Mouse (Mus musculus) Muller cell, postnatal 12 days (primary cell): ENCODE data around the gene Zkscan4.
"Not testable (repeated sequence)": the region's sequence is repeated elsewhere in the genome, so short reads cannot be mapped to it uniquely, and the experiment has no call there.

Experiments used
- DNase-seq: peaks from one replicate; pipeline ENCODE4 v3.0.0-alpha.2; 2015; ENCODE audit errors: inconsistent ontology term

Zkscan4 gene

DNA sequence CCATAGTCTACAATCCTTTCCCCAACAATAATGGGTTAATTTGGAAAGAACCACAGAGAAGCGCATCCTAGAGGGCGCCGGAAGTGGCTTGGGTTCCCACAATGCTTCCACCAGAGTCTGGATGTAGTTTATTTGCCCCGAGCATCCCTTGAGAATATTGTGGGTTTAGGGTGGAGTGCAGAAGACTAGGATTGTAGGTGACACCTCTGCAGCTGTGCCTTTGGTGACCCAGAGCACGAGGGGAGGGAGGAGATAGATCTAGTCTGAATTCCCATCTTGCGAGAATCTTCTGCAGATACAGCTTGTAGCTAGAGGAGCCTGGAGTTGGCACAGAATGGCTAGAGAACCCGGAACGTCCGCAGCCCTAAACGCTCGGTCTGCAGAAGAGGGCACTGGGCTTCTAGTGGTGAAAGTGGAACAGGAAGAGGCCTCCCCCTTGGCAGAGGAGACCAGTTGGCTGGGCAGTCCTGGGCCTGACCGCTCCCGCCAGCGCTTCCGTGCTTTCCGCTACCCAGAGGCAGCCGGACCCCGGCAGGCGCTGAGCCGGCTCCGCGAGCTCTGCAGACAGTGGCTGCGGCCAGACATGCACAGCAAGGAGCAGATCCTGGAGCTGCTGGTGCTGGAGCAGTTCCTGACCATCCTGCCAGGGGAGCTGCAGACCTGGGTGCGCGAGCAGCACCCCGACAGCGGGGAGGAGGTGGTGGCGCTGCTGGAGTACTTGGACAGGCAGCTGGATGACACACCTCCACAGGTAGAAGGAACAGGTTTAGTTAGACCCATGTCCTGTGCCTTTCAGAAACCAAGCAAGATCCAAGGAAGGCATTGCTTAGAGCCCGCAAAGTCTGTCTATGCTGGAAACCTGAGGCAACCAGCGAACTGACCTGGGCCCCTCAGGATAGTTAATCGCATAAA lies at the start of gene Zkscan4, which contains the start of gene Gm10065:
Gene Zkscan4 (plus strand): TSS at position 149 of the 912 bp plus-strand sequence.
Gene Gm10065 (minus strand): TSS at position 683 of the 912 bp plus-strand sequence.
- peak; percentile 78 for DNase-seq

DNA sequence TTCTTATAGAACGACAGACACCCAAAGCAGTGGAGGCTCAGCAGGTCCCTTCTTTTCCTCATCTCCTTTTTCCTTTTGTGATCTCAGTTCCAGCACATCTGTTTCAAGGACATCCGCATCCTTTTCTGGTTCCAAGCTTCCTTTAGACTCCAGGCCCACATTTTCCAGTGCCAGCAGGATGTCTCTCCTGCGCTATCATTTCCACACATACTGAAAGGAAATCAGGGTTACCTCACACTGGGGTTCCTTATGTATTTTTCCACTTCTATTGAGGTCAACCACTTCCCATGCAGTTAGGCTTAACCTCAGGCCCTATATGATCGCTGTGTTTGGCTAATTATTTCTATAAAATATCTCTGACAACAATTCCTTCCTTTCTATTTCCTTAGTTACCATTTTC lies 43.2 kb upstream of the Zkscan4 start:
- DNase-seq, result no peak

DNA sequence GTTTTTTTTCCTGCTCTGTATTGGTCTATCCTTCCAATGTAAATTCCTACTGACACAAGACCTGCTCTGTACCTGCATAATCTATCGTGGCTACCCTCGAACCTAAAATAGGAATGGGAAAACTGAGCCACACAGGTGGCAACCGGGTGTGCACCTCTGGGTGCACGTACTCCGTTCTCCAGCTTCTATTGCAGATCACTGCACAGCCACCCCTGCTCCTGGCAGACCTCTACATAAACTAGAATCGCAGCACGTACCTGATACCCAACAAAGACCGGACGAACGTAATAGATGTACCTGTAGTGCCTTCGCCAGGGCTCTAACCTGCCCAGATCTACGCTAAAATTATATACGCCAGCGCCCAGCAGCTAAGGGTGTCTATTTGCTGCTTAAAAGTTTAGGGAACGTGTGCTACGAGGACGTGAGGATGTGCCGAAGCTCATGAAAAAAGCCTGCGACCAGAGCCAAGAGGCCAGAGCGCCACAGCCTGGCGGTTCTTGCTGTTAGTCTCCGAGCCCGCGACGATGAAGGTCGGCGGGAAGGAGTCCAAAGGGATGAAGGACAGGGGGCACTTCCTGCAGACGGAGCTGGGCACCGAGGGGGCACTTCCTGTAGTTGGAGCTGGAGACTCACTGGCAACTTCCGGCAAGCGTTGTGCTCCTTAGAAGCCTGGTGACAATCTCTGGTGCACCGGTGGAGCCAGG lies 38.1 kb upstream of the Zkscan4 start, which contains the start of gene Pgbd1:
Gene Pgbd1 (minus strand): TSS at position 556 of the 704 bp plus-strand sequence.
- peak; percentile 71 for DNase-seq

DNA sequence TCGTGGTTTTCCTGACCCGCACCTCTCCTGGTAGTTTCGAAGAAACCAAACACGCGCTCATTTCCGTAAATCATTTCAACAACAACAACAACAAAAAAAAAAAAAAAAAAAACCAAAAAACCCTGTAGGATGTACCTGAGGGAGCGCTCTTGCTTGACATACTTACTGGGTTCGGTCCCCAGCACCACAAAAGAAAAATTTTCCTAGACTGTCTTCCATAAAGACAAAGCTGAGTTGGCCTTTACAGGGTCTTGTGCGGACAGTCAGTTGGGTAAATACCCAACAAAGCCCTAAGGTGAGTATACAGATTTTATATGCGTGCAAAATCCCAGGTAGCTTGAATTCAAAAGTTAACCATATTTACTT lies 37.5 kb upstream of the Zkscan4 start:
- DNase-seq, result no peak

DNA sequence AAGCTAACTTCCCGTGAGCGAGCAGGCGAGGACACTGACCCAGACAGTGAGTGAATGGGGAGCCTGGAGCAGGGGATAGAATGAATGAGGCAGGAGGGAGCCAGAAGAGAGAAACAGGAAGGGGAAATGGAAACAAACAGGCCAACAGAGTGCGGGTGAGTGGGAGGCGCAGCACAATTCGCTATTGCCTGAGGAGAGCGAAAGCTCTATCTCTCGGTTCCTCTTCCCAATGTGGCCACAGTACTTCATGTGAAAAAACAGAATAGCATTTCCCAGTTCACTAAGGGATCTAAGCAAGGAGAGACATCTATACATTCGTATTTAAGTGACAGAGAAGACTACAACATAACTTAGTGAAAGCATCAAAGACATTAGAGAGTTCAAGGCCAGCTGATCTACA lies 31.9 kb upstream of the Zkscan4 start:
- DNase-seq, result no peak

DNA sequence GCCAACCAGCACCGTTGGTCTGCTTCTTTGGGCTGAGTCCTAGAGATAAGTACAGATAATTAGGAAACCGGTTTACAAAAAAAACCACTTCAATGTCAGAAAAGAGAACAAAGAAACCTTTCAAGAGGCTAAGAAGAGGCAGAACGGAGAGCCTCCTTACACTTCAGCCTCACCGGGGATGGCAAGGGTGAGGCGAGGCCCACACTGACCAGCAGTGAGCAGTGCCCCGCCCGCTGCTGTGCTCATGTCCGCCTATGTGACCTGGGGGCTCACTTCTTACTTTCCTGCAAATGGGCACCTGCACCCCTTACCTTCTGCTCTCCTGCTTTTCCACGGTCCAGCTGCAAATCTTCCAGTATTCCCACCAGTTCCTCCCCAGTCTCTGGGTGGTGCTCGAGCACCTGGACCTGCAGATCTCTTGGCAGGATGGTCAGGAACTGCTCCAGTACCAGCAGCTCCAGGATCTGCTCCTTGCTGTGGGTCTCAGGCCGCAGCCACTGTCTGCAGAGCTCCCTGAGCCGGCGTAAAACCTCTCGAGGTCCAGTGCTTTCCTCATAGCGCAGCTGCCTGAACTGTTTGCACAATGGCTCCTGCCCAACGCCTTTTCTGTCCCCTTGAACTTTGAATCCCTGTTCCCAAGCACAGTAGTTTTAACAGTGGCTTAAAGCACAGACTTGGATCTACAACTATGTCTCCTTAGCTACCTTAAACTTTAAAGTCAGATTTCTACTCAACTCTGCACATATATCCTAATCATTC lies 30.7 kb upstream of the Zkscan4 start:
- no peak for DNase-seq

DNA sequence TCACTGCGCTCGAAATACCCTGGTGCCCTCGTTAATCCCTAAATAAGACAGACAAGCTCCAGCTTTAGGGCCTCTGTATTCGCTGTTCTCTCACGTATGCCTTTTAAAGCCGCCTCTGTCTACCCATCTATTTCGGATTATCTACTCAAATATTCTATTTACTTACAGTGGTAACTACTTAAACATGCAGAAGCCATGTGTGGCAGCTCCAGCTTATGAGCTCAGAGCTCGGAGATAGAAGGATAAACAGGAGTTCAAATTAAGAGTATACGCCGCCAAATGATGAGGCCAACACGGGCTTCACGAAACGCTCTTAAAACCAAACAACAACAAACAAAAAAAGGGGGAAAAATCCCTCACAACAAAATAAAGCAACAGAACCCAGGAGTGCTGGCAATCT lies 25.7 kb upstream of the Zkscan4 start:
- peak; percentile 62 for DNase-seq

DNA sequence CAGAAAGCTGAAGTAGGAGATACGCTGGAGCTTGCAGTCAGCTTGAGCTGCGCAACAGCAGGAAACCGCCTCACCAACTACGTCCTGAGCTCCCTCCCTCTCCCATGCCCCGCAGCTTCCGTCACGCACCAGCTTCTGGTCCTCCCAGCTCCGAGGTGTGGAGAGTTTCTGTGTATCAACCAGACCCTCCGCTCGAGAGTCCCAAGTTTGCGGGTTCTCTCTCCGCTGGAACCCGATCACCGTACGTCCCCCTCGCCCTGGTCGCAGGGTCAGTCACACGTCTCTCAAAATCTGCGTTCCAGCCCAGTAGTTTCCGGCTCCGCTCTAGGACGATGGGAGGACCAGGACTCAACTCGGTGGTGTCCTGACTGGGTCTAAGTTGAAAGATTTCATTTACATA lies 25.3 kb upstream of the Zkscan4 start, which contains the start of gene Zscan26:
Gene Zscan26 (minus strand): TSS at position 282 of the 400 bp plus-strand sequence.
- DNase-seq, result peak; percentile 90

DNA sequence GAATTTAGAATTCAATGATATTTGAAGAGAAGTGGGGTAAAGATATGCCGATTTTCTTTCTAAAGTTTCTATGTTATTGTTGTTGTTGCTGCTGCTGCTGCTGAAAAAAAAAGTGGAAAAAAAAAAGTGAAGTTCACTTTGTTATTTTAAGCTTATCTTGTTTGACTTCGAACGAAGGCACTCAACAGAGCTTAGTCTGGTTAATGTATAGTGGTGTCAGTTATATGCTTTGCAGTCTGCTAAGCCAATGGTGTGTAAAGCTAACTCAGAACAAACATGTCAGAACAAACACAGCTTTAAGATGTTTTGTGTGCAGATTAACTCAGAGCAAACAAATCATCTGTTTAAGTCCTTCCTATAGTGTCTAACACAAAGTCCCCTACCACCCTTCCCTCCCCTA lies 24.6 kb upstream of the Zkscan4 start:
- DNase-seq, result no peak

DNA sequence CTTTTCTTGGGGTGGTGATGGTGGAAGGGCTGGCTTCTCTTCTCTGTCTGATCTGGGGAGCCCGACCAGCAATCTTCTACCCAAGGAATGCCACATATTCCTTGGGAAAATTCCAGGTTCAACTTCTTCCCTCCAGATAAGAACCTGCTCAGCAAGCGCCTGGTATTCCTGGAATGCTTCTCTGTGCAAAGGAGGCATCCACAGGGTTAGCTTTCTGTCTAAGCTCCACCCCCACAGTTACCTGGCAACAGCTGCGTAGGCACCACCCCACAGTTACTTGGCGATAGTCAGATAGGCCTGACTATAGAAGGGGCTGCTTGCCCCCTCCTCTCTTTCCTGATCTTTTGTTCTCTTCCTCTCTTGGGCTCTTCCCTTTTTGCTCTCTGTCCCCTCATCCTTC lies 22.4 kb upstream of the Zkscan4 start:
- DNase-seq, result no peak

DNA sequence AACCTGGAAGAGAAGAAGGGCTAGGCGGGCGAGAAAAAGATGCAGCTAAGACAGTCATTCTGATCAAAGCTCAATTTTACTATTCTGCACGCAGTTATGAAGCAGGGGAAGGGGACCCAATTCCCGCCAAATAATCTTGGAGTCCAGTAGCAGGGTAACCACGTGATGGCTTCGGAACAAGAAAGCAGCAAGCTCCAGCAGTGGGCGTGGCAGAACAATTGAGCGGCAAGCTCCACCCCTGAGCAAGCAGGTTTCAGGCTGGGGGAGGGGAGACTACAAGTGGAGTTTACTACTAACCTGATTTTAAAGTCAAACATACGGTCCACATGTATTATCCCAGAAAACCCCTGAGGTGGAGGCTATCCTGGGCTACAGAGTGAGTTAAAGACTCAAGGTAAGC lies 16.2 kb upstream of the Zkscan4 start:
- not testable (repeated sequence) for DNase-seq

DNA sequence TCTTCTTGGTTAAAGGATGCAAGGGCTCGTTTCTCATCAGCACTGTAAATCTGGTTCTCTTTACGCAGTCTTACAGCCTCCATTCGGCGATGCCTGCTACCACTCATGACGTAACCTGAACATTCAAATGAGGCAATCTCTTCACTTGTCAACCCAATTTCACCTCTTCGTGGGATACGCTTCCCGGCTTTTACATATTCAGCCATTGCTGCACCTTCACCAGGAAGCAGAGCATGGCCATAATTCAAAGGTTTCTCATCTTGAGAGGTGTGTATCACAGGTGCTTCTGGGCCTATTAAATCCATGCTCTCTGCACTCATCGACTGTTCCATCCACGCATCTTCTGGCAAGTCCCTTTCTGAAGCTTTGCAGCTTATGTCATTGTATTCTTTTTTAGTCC lies 11.4 kb upstream of the Zkscan4 start:
- DNase-seq, result no peak

DNA sequence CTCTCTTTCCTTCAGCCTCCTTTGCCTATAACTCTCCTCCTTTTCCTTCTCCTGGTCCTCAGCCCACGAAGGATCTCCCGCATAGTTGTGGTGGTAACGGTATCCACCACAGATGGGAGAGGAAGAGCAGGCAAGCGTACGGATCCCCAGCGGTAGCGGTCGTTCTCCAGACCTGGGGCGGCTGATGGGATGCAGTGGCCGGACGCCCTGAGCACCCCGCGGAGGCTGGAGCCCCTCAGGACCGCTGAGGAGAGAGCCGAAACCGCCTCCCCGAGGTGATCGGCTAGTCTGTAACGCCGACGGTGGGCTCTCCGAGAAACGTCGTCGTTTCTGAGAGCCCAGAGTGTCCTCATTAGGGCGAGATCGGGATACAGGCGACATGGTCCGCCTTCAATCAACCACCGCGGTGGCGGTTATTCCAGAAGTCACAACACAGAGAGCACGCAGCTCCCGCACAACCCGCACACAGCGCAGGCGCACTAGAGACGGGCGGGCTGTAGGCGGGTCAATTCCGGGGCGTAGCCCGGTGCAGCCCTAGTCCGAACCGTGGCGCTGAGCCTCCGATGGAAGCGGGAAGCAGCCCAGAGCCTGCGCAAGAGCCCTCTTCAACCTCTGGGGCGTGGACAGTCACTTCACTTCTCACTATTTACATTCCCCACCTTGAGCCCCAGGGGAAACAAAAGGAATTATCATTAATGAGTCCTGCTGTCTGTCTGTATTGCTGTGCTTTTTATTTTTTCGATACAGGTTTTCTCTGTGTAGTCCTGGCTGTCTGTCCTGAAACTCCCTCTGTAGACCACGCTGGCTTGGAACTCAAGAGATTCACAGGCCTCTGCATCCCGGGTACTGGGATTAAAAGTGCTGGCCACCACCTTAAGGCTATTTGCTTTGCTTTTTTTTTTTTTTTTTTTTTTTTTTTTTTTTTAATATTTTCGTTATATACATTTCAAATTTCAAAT lies 10.4 kb upstream of the Zkscan4 start, which contains the start of gene Nkapl:
Gene Nkapl (minus strand): TSS at position 449 of the 959 bp plus-strand sequence.
- peak; percentile 86 for DNase-seq

DNA sequence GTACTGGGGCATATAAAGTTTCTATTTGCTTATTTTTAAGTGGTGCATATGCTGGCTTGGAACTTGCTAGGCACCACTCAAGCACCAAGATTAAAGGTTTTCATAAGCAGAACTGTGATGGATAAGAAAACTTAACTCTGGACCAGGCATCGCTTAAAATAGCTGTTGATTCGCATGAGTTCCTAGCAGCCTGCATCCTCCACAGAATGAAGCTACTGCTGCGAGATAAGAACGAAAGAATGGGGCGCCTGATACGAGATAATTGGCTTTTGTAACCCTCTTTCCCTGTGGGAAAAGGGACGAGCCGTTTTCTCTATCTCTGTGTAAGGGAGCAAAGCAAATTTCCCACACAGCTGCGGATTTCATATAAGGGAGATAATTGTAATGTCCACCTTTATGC lies 9.6 kb upstream of the Zkscan4 start:
- no peak for DNase-seq

DNA sequence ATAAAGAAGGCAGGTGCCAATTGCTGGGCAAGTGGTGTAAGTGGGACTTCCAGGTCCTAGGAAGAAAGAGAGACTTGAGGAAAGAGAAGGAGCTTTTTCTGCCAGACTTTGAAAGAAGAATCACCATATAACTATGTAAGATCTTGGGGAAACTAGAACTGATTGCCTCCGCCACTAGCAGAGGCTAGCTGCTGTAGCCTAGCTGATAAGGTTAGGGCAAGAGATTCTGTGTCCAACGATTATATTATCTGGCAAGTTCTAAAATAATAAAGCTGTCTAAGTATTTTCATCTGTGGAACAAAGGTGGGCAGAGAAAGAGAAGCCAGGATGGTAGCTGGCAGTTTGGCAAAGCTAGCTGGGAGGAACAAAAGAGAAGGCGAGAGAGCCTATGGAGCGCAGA lies 6.3 kb upstream of the Zkscan4 start:
- no peak for DNase-seq

DNA sequence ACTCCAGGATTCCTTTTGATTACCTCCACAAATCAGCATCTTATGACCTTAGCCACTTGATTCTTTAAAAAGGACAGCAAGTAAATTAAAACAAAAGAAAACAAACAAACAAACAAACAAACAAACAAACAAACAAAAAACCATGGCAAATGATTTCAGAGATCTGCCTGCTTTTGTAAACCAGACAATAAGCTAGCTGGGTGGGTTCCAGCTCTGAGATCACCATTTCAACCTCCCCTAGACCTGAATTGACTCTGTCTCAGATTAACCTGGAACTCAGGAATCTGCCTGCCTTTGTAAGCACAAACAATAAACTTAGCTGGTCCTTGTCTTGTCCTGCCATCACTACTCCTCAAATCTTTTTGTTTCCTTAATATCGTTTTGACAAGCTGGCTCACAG lies 8.2 kb downstream of the Zkscan4 start:
- DNase-seq, result no peak

DNA sequence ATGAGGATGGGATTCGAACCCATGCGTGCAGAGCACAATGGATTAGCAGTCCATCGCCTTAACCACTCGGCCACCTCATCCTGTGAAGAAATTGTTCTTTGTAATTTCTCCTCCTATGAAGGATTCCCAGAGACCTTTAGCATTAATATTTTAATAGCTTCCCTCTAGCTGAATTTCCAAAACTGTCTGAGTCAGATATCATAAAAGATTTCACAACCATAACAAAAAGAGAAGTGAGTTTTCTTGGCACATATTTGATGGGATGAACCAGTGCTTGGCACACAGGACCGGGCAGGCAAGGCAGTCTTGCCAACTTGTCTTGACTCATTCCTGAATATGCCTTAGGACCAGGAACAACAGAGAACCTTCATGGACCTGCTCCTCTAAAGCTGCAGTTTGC lies 14.1 kb downstream of the Zkscan4 start:
- peak; percentile 23 for DNase-seq

DNA sequence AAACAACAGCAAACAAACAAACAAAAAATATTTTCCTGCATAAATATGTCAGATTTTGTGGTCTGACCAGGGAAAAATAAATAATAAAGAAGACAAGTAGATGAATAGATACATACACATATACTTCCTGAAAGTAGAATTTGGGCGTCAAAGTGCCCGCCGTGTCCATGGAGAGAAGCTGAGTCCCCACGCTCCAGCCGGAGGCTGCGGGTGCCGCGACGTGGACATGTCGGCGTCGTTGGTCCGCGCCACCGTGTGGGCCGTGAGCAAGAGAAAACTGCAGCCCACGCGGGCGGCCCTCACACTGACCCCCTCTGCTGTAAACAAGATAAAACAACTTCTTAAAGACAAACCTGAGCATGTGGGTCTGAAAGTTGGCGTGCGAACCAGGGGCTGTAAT lies 16.4 kb downstream of the Zkscan4 start, which contains the start of gene AK157302:
Gene AK157302 (plus strand): TSS at position 144 of the 400 bp plus-strand sequence.
- no peak for DNase-seq

DNA sequence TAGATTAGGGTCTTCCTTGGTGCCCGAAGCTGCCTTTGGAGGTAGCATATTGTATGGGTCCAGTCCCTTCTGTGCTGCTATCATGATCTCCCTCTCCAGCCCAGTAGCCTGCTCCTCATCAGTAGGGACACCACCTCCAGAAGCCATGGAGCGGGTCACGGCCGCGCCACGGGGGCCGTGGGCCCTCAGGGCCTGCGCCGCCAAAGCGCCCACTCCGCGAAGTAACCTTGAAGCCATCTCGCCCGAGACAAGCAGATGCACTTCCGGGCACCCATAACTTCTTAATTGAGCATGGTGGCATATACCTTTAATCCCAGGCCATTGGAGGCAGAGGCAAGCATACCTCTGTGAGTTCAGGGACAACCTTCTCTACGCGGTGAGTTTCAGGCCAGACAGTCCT lies 22.5 kb downstream of the Zkscan4 start, which contains the start of gene Gm11273:
Gene Gm11273 (minus strand): TSS at position 237 of the 400 bp plus-strand sequence.
- not testable (repeated sequence) for DNase-seq

DNA sequence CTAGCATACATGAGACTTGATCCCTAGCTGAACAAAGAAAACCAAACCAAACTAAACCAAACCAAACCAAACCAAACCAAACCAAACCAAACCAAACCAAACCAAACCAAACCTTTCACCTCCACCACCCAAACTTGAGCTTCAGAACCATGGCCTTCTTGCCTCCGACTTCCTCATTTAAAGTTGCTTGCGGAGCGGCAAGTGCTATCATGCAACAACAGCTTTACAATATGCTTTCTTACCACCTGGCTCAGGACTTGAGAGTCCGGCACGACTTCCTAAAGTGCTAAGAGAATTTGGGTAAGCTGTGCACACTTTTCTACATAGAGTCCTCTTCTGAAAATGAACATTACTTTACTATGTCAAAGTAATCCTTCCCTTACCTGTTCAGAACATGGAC lies 23.6 kb downstream of the Zkscan4 start:
- no peak for DNase-seq
